Mouse (Mus musculus): Measurements from ENCODE around the gene Vmn1r206. TPM values are rescaled to one million over a fixed set of nuclear protein-coding genes. Genes with fewer than 3 reads are reported as not detected.
"Not testable (repeated sequence)": the region's sequence is repeated elsewhere in the genome, so short reads cannot be mapped to it uniquely, and the experiment has no call there.

Vmn1r206 gene
- under 1 TPM; 0.09 to 0.46 (median 0.29) TPM for total RNA-seq (2022)

GRCm38 (mm10) chr13:22624151-22624550, at the start of gene Vmn1r206:
Vmn1r206 (minus strand) TSS chr13:22624251.
- DNase-seq (ENCODE audit: low spot score in 2 of 2), result not testable (repeated sequence)

DNA sequence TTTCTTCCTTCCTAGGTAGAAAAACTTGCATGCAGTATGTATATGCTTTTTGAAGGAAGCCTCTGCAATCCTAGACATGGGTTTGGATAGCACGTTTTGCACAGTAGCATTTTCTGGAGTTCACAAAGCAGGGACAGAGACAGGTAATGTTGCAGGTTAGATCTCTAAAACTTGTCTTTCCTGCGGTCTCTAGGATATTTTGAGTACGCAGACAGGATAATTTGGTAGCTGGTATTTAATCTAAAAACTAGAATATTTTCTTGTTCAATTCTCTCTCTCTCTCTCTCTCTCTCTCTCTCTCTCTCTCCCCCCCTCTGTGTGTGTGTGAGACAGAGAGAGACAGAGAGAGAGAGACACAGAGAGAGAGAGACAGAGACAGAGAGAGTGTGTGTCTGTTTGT, 31.2 kb downstream of the Vmn1r206 start, which contains the start of gene Vmn1r205:
Gene Vmn1r205 (minus strand): TSS at position 101 of the 400 bp plus-strand sequence.
- no peak for DNase-seq (ENCODE audit: low spot score in 2 of 2)

GRCm38 (mm10) chr13:22583336-22583735, 40.7 kb downstream of the Vmn1r206 start:
- DNase-seq (ENCODE audit: low spot score in 2 of 2), result not testable (repeated sequence)

- DNase-seq (ENCODE audit: low spot score in 2 of 2), result not testable (repeated sequence)
Observed at GRCm38 (mm10) chr13:22574911-22575310, 49.1 kb downstream of the Vmn1r206 start.

Other genes starting within 250 kb of the Vmn1r206 start
- gene Vmn1r199, start 244.4 kb downstream of the Vmn1r206 start, total RNA-seq (2022), result not detected
- not detected for gene Vmn1r200, start 233.9 kb downstream of the Vmn1r206 start, total RNA-seq (2022)
- gene Vmn1r201, start 152.3 kb downstream of the Vmn1r206 start, total RNA-seq (2022), result not detected
- under 1 TPM in 1 of 4 experiments, not detected in 3; 0.07 TPM for gene Vmn1r202, start 118.9 kb downstream of the Vmn1r206 start, total RNA-seq (2022)
- gene Vmn1r203, start 106.1 kb downstream of the Vmn1r206 start, total RNA-seq (2022), result under 1 TPM in 1 of 4 experiments, not detected in 3; 0.07 TPM
- gene Vmn1r204, start 71.1 kb downstream of the Vmn1r206 start, total RNA-seq (2022), result not detected
- not detected for gene Vmn1r205, start 31.3 kb downstream of the Vmn1r206 start, total RNA-seq (2022)
- under 1 TPM in 2 of 4 experiments, not detected in 2; 0.15 to 0.19 TPM for gene Vmn1r207-ps, start 105.4 kb upstream of the Vmn1r206 start, total RNA-seq (2022)
- gene Vmn1r208, start 153.1 kb upstream of the Vmn1r206 start, total RNA-seq (2022), result not detected
- under 1 TPM in 2 of 4 experiments, not detected in 2; 0.07 to 0.09 TPM for gene Vmn1r209, start 185.4 kb upstream of the Vmn1r206 start, total RNA-seq (2022)
- not detected for gene Vmn1r210, start 207.1 kb upstream of the Vmn1r206 start, total RNA-seq (2022)
- not detected for gene Vmn1r211, start 233.3 kb upstream of the Vmn1r206 start, total RNA-seq (2022)

All from left cerebral cortex, adult 8-10 months (tissue).